Mouse (Mus musculus) MEL (cell line): ENCODE measurements around the gene Cchcr1. TPM values are rescaled to one million over a fixed set of nuclear protein-coding genes. Genes with fewer than 3 reads are reported as not detected.

ENCODE experiments used
- DNase-seq: peaks from one replicate; pipeline ENCODE4 v3.0.0; 2011; ENCODE audit warnings: low read depth, low spot score
- H3K27ac ChIP-seq: 2 replicates; pipeline ENCODE4 v1.5.1; 2012; ENCODE audit warnings: low read depth, mild to moderate bottlenecking, control low read depth, low read length, moderate library complexity; ENCODE audit not compliant: control insufficient read depth
- H3K27me3 ChIP-seq, 2 experiments: fragments of 150-350 bp in 1 of 2; sonication (generic) in 1 of 2; 2 replicates each; pipeline ENCODE4 v1.6.1; 2012; ENCODE audit warnings: low read length in 2 of 2, mild to moderate bottlenecking in 2 of 2, improper control_type of control experiment in 1 of 2, moderate library complexity in 1 of 2; ENCODE audit not compliant: insufficient read depth in 2 of 2, control insufficient read depth in 1 of 2
- H3K36me3 ChIP-seq, 2 experiments: 2 replicates each; pipeline ENCODE4 v1.6.1; 2012 to 2014; ENCODE audit warnings: low read length in 2 of 2, improper control_type of control experiment in 1 of 2, inconsistent platforms in 1 of 2, mild to moderate bottlenecking in 1 of 2; ENCODE audit not compliant: insufficient read depth in 2 of 2, control insufficient read depth in 1 of 2
- H3K4me1 ChIP-seq, 2 experiments: fragments of 150-350 bp in 1 of 2; sonication (generic) in 1 of 2; 2 replicates each; pipeline ENCODE4 v1.6.1; 2012; ENCODE audit warnings: low read length in 2 of 2, improper control_type of control experiment in 1 of 2, mild to moderate bottlenecking in 1 of 2; ENCODE audit not compliant: insufficient read depth in 2 of 2, control insufficient read depth in 1 of 2
- H3K4me3 ChIP-seq, 2 experiments: fragments of 150-350 bp in 1 of 2; sonication (generic) in 1 of 2; 2 replicates each; pipeline ENCODE4 v1.5.1; 2012; ENCODE audit warnings: low read depth in 2 of 2, low read length in 2 of 2, mild to moderate bottlenecking in 2 of 2, moderate library complexity in 2 of 2, control low read depth in 1 of 2, improper control_type of control experiment in 1 of 2; ENCODE audit not compliant: control insufficient read depth in 1 of 2, insufficient read depth in 1 of 2
- H3K79me2 ChIP-seq: 2 replicates; pipeline ENCODE4 v1.6.1; 2012; ENCODE audit warnings: mild to moderate bottlenecking, low read length, moderate library complexity; ENCODE audit not compliant: control insufficient read depth, poor library complexity, insufficient read depth
- H3K9ac ChIP-seq: 2 replicates; pipeline ENCODE4 v1.6.1; 2012; ENCODE audit warnings: low read depth, mild to moderate bottlenecking, control low read depth, low read length, moderate library complexity; ENCODE audit not compliant: control insufficient read depth, poor library complexity, severe bottlenecking
- H3K9me3 ChIP-seq: fragments of 150-350 bp; sonication (generic); replicated peaks from 2 replicates; pipeline ENCODE4 v1.6.1; 2012; ENCODE audit warnings: mild to moderate bottlenecking, low read length, improper control_type of control experiment, moderate library complexity; ENCODE audit not compliant: insufficient read depth
- BHLHE40 ChIP-seq: IDR thresholded peaks from 2 replicates; pipeline ENCODE4 v1.6.1; 2012; ENCODE audit warnings: low read depth, mild to moderate bottlenecking, inconsistent platforms, low read length, improper control_type of control experiment, borderline replicate concordance
- CHD1 ChIP-seq: IDR thresholded peaks from 2 replicates; pipeline ENCODE4 v1.6.1; 2012; ENCODE audit warnings: low read depth, mild to moderate bottlenecking, inconsistent platforms, low read length, improper control_type of control experiment
- CHD2 ChIP-seq: IDR thresholded peaks from 2 replicates; pipeline ENCODE4 v1.6.1; 2011; ENCODE audit warnings: low read length, improper control_type of control experiment
- CTCF ChIP-seq, 3 experiments: IDR thresholded peaks in 2 of 3; conservative IDR thresholded peaks in 1 of 3; 2 replicates each; pipeline ENCODE4 v1.5.1; 2011 to 2012; ENCODE audit warnings: low read length in 3 of 3, low read depth in 2 of 3, mild to moderate bottlenecking in 2 of 3, improper control_type of control experiment in 1 of 3, inconsistent platforms in 1 of 3, mixed read lengths in 1 of 3, moderate library complexity in 1 of 3; ENCODE audit not compliant: control insufficient read depth in 1 of 3, insufficient read depth in 1 of 3, poor library complexity in 1 of 3, severe bottlenecking in 1 of 3
- E2F4 ChIP-seq: IDR thresholded peaks from 2 replicates; pipeline ENCODE4 v1.6.1; 2011; ENCODE audit warnings: low read depth, low read length, improper control_type of control experiment, borderline replicate concordance
- EP300 ChIP-seq, 2 experiments: IDR thresholded peaks; 2 replicates each; pipeline ENCODE4 v1.6.1; 2011; ENCODE audit warnings: improper control_type of control experiment in 2 of 2, low read length in 2 of 2, low read depth in 1 of 2, mild to moderate bottlenecking in 1 of 2
- GABPA ChIP-seq: IDR thresholded peaks from 2 replicates; pipeline ENCODE4 v1.6.1; 2012; ENCODE audit warnings: low read depth, mild to moderate bottlenecking, inconsistent platforms, low read length, improper control_type of control experiment, moderate library complexity
- GATA1 ChIP-seq: IDR thresholded peaks from 2 replicates; pipeline ENCODE4 v1.6.1; 2011; ENCODE audit warnings: low read depth, low read length, improper control_type of control experiment
- HCFC1 ChIP-seq: IDR thresholded peaks from 2 replicates; pipeline ENCODE4 v1.6.1; 2012; ENCODE audit warnings: low read depth, mild to moderate bottlenecking, inconsistent platforms, low read length, improper control_type of control experiment, moderate library complexity
- JUND ChIP-seq: IDR thresholded peaks from 2 replicates; pipeline ENCODE4 v1.6.1; 2011; ENCODE audit warnings: low read depth, mild to moderate bottlenecking, improper control_type of control experiment, low read length
- KAT2A ChIP-seq: conservative IDR thresholded peaks from 2 replicates; pipeline ENCODE4 v1.6.1; 2012; ENCODE audit warnings: low read depth, low read length, improper control_type of control experiment, inconsistent platforms
- MAFK ChIP-seq: IDR thresholded peaks from 2 replicates; pipeline ENCODE4 v1.6.1; 2011; ENCODE audit warnings: low read depth, mild to moderate bottlenecking, low read length, improper control_type of control experiment, borderline replicate concordance
- MAX ChIP-seq: IDR thresholded peaks from 2 replicates; pipeline ENCODE4 v1.6.1; 2011; ENCODE audit warnings: low read length, improper control_type of control experiment
- MAZ ChIP-seq: IDR thresholded peaks from 2 replicates; pipeline ENCODE4 v1.6.1; 2012; ENCODE audit warnings: low read depth, mild to moderate bottlenecking, inconsistent platforms, low read length, improper control_type of control experiment
- MEF2A ChIP-seq: IDR thresholded peaks from 2 replicates; pipeline ENCODE4 v1.6.1; 2014; ENCODE audit warnings: low read depth, mild to moderate bottlenecking, inconsistent platforms, low read length, improper control_type of control experiment; ENCODE audit not compliant: poor library complexity, insufficient replicate concordance, severe bottlenecking; ENCODE audit errors: extremely low read depth
- MXI1 ChIP-seq: IDR thresholded peaks from 2 replicates; pipeline ENCODE4 v1.6.1; 2011; ENCODE audit warnings: mild to moderate bottlenecking, low read depth, low read length, improper control_type of control experiment
- MYB ChIP-seq: IDR thresholded peaks from 2 replicates; pipeline ENCODE4 v1.6.1; 2011; ENCODE audit warnings: mild to moderate bottlenecking, low read depth, low read length, improper control_type of control experiment
- NELFE ChIP-seq: IDR thresholded peaks from 2 replicates; pipeline ENCODE4 v1.6.1; 2011; ENCODE audit warnings: low read depth, low read length, improper control_type of control experiment
- NRF1 ChIP-seq: IDR thresholded peaks from 2 replicates; pipeline ENCODE4 v1.6.1; 2014; ENCODE audit warnings: low read depth, mild to moderate bottlenecking, inconsistent platforms, low read length, improper control_type of control experiment, moderate library complexity; ENCODE audit not compliant: poor library complexity, insufficient read depth, severe bottlenecking
- POLR2A ChIP-seq, 2 experiments: IDR thresholded peaks; 2 replicates each; pipeline ENCODE4 v1.6.1; 2011 to 2012; ENCODE audit warnings: low read length in 2 of 2, mild to moderate bottlenecking in 2 of 2, control low read depth in 1 of 2, improper control_type of control experiment in 1 of 2, low read depth in 1 of 2, moderate library complexity in 1 of 2; ENCODE audit not compliant: control insufficient read depth in 1 of 2, insufficient read depth in 1 of 2, poor library complexity in 1 of 2
- POLR2AphosphoS5 ChIP-seq: IDR thresholded peaks from 2 replicates; pipeline ENCODE4 v1.6.1; 2012; ENCODE audit warnings: low read depth, borderline replicate concordance, mild to moderate bottlenecking, inconsistent platforms, low read length, moderate library complexity, mixed read lengths
- RAD21 ChIP-seq: IDR thresholded peaks from 2 replicates; pipeline ENCODE4 v1.6.1; 2011; ENCODE audit warnings: mild to moderate bottlenecking, low read depth, low read length, improper control_type of control experiment
- RCOR1 ChIP-seq: IDR thresholded peaks from 2 replicates; pipeline ENCODE4 v1.6.1; 2012; ENCODE audit warnings: low read depth, mild to moderate bottlenecking, inconsistent platforms, low read length, improper control_type of control experiment
- SIN3A ChIP-seq: IDR thresholded peaks from 2 replicates; pipeline ENCODE4 v1.6.1; 2012; ENCODE audit warnings: low read length, improper control_type of control experiment, inconsistent platforms
- SMC3 ChIP-seq: IDR thresholded peaks from 2 replicates; pipeline ENCODE4 v1.6.1; 2011; ENCODE audit warnings: low read depth, low read length, improper control_type of control experiment
- TAL1 ChIP-seq: IDR thresholded peaks from 2 replicates; pipeline ENCODE4 v1.6.1; 2012; ENCODE audit warnings: mild to moderate bottlenecking, inconsistent platforms, low read length, moderate library complexity, mixed read lengths
- TBP ChIP-seq: IDR thresholded peaks from 2 replicates; pipeline ENCODE4 v1.8.0; 2011; ENCODE audit warnings: low read depth, low read length, improper control_type of control experiment
- TCF12 ChIP-seq: IDR thresholded peaks from 2 replicates; pipeline ENCODE4 v1.6.1; 2014; ENCODE audit warnings: low read depth, mild to moderate bottlenecking, inconsistent platforms, low read length, improper control_type of control experiment, moderate library complexity
- UBTF ChIP-seq: IDR thresholded peaks from 2 replicates; pipeline ENCODE4 v1.6.1; 2012; ENCODE audit warnings: low read depth, mild to moderate bottlenecking, inconsistent platforms, low read length, improper control_type of control experiment, moderate library complexity, borderline replicate concordance; ENCODE audit not compliant: insufficient read depth
- USF1 ChIP-seq: IDR thresholded peaks from 2 replicates; pipeline ENCODE4 v1.6.1; 2014; ENCODE audit warnings: low read depth, mild to moderate bottlenecking, inconsistent platforms, low read length, improper control_type of control experiment, moderate library complexity
- USF2 ChIP-seq, 2 experiments: IDR thresholded peaks; 2 replicates each; pipeline ENCODE4 v1.6.1; 2011 to 2012; ENCODE audit warnings: improper control_type of control experiment in 2 of 2, low read length in 2 of 2, borderline replicate concordance in 1 of 2, inconsistent platforms in 1 of 2, low read depth in 1 of 2, mild to moderate bottlenecking in 1 of 2; ENCODE audit not compliant: insufficient read depth in 1 of 2
- ZC3H11A ChIP-seq: IDR thresholded peaks from 2 replicates; pipeline ENCODE4 v1.6.1; 2012; ENCODE audit warnings: low read depth, mild to moderate bottlenecking, inconsistent platforms, low read length, improper control_type of control experiment
- ZKSCAN1 ChIP-seq: IDR thresholded peaks from 2 replicates; pipeline ENCODE4 v1.6.1; 2012; ENCODE audit warnings: low read depth, mild to moderate bottlenecking, inconsistent platforms, low read length, improper control_type of control experiment, moderate library complexity
- ZMIZ1 ChIP-seq: IDR thresholded peaks from 2 replicates; pipeline ENCODE4 v1.6.1; 2012; ENCODE audit warnings: low read depth, mild to moderate bottlenecking, inconsistent platforms, low read length, improper control_type of control experiment, moderate library complexity
- ZNF384 ChIP-seq: IDR thresholded peaks from 2 replicates; pipeline ENCODE4 v1.6.1; 2012; ENCODE audit warnings: low read depth, mild to moderate bottlenecking, inconsistent platforms, low read length, improper control_type of control experiment
- polyA plus RNA-seq, 2 experiments: library from polyadenylated mRNA; stranded (reverse) in 1 of 2; unstranded in 1 of 2; fragments of >175 nt in 1 of 2; fragments of >200 nt in 1 of 2; gene quantifications; 2 replicates each; pipeline versions ENCODE4 v1.2.1 to v1.2.4; 2012; ENCODE audit warnings: low replicate concordance in 2 of 2, low read depth in 1 of 2; ENCODE audit not compliant: insufficient read length in 2 of 2, insufficient read depth in 1 of 2, missing spikeins in 1 of 2
- total RNA-seq: library from RNA; depleted of rRNA; stranded (reverse); fragments of 300-350 nt; gene quantifications from 2 replicates; pipeline ENCODE4 v1.2.3, GENCODE M21; 2012; rRNA removed

Cchcr1 gene
- total RNA-seq (11.6 and 14.3 TPM in 2 replicates), polyA plus RNA-seq (10 to 100 TPM in 1 of 2 experiments, not detected in 1; 21.7 TPM)

GRCm38 (mm10) chr17:35516652-35517500, at the start of gene Cchcr1, which contains the start of gene Tcf19:
Cchcr1 (plus strand) TSS chr17:35517100.
Tcf19 (minus strand) TSS chr17:35516824.
- no peaks in the 10 kb centered on the region for H3K9me3 ChIP-seq
- H3K27ac ChIP-seq: peak within 1 kb of the TSS; percentile 26
- H3K36me3 ChIP-seq: no peaks in the 10 kb centered on the region
- H3K4me3 ChIP-seq: peak within 1 kb of the TSS; percentile 69 to 79
- H3K9ac ChIP-seq: peak within 1 kb of the TSS; percentile 83
- H3K4me1 ChIP-seq: peaks cover 0 to 5% of the 10 kb centered on the region in 2 experiments; a peak in 2 of 4 replicates
- H3K79me2 ChIP-seq: peaks cover 2% of the 10 kb centered on the region; the same call in 1 of the 2 replicates
- H3K27me3 ChIP-seq: no peaks in the 10 kb centered on the region
- peak; percentile 99 for DNase-seq
- no peak for TF ChIP-seq CTCF (IDR thresholded peaks at IDR 0.05 in 2 of 3, conservative IDR thresholded peaks at IDR 0.05 in 1 of 3; ENCODE audit: control insufficient read depth in 1 of 3, insufficient read depth in 1 of 3, low read depth in 2 of 3, low read length in 3 of 3, poor library complexity in 1 of 3, severe bottlenecking in 1 of 3)
- TF ChIP-seq RCOR1: no peak
- no peak for TF ChIP-seq RAD21
- TF ChIP-seq UBTF: no peak
- no peak for TF ChIP-seq GABPA
- no peak for TF ChIP-seq GATA1
- no peak for TF ChIP-seq TCF12
- no peak for TF ChIP-seq ZC3H11A
- TF ChIP-seq HCFC1: peak; percentile 79
- no peak for TF ChIP-seq TBP
- TF ChIP-seq SMC3: no peak
- TF ChIP-seq KAT2A: no peak
- TF ChIP-seq NELFE: peak; percentile 33
- no peak; the same call in 1 of the 2 replicates for TF ChIP-seq MAX
- peak; percentile 82; the same call in 1 of the 2 replicates for TF ChIP-seq SIN3A
- TF ChIP-seq ZKSCAN1: no peak
- TF ChIP-seq NRF1: peak; percentile 77
- no peak for TF ChIP-seq JUND
- peak; percentile 95 for TF ChIP-seq E2F4
- TF ChIP-seq ZMIZ1: no peak
- TF ChIP-seq ZNF384: no peak
- TF ChIP-seq MAZ: peak; percentile 70; the same call in 1 of the 2 replicates
- no peak for TF ChIP-seq CHD1
- no peak for TF ChIP-seq MAFK
- no peak for TF ChIP-seq USF2 (IDR thresholded peaks at IDR 0.05; ENCODE audit: borderline replicate concordance in 1 of 2, insufficient read depth in 1 of 2, low read depth in 1 of 2, low read length in 2 of 2)
- no peak for TF ChIP-seq BHLHE40
- no peak for TF ChIP-seq MYB
- TF ChIP-seq POLR2A (IDR thresholded peaks at IDR 0.05; ENCODE audit: control insufficient read depth in 1 of 2, insufficient read depth in 1 of 2, low read depth in 1 of 2, low read length in 2 of 2, poor library complexity in 1 of 2): peak; percentile 49 to 52; a peak in 1 of 4 replicates
- no peak for TF ChIP-seq TAL1
- peak; percentile 26; the same call in 1 of the 2 replicates for TF ChIP-seq CHD2
- no peak for TF ChIP-seq MEF2A
- TF ChIP-seq USF1: no peak
- TF ChIP-seq MXI1: peak; percentile 59; the same call in 1 of the 2 replicates
- TF ChIP-seq EP300 (IDR thresholded peaks at IDR 0.05; ENCODE audit: low read depth in 1 of 2, low read length in 2 of 2): no peak
- no peak for TF ChIP-seq POLR2AphosphoS5
